Mouse (Mus musculus): ENCODE data around the gene Sorbs1. TPM values are rescaled to one million over a fixed set of nuclear protein-coding genes. Genes with fewer than 3 reads are reported as not detected.

Gene Sorbs1
- polyA plus RNA-seq, 1 experiment from 2014 or later = 39.0 TPM

DNA sequence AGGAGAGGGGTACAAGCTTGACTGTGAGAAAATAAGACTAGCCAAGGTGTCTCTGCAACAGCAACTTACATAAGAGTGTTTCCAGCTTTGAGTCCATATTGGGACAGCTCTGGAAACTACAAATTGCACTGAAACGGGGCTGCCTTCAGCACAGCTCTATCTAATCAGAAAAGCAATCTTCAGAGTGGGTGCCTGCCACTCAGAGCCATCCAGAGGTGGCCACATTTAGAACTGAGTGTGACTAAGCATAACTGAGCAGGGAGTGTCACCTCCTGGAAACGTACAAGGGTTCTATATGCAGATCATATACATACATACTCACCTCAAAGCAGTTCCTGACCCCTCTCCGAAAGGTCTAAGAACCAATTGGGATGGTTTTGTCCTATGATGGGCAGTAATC lies 71.2 kb downstream of the Sorbs1 start:
- 90% methylated on average over 3 of the region's 3 CpGs for WGBS
- Histone ChIP-seq H3K4me3 (no peak overlapping the region), H3K4me1 (peaks cover 6% of the 10 kb centered on the region; the same call in 1 of the 2 replicates), H3K27me3 (ENCODE audit: poor library complexity, severe bottlenecking) (no peaks in the 10 kb centered on the region), H3K36me3 (replicated peaks) (no peaks in the 10 kb centered on the region), H3K9me3 (no peaks in the 10 kb centered on the region), H3K27ac (no peak overlapping the region)
- DNase-seq (ENCODE audit: extremely low spot score, low spot score) = no peak

- 92% methylated on average over 4 of the region's 4 CpGs for WGBS
- H3K4me3 ChIP-seq = no peak overlapping the region
- no peaks in the 10 kb centered on the region for H3K9me3 ChIP-seq
Measured at GRCm38 (mm10) chr19:40440951-40441350, 72.6 kb downstream of the Sorbs1 start.

DNA sequence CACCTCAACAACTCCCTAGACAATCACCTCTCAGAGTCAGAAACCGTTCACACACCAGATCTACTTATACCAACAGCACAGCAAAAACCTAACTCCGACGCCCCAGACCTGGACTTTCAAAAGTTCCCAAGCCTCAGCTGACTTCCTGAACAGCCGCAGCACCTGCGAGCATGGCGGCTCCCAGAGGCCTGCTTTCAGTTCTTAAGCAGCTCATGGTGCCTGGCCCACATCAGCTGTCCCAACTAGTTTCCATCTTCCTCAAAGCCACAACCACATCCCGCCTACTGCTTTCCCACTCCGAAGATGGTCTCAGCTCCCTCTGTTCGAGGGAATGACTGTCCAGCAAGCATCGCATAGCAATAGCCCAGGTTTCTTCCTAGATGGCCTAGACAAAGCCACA lies 74.7 kb downstream of the Sorbs1 start:
- no peak overlapping the region for H3K27ac ChIP-seq
- WGBS = 95% methylated on average over 10 of the region's 10 CpGs
- peaks cover 19% of the 10 kb centered on the region for H3K4me1 ChIP-seq
- H3K27me3 ChIP-seq (ENCODE audit: poor library complexity, severe bottlenecking) = no peaks in the 10 kb centered on the region
- no peaks in the 10 kb centered on the region for H3K36me3 ChIP-seq (replicated peaks)
- no peak for DNase-seq (ENCODE audit: extremely low spot score, low spot score)
- H3K4me3 ChIP-seq = no peak overlapping the region
- H3K9me3 ChIP-seq = no peaks in the 10 kb centered on the region

More at GRCm38 (mm10) chr19:40440951-40441350, 72.6 kb downstream of the Sorbs1 start:
- DNase-seq (ENCODE audit: extremely low spot score, low spot score) = no peak
- H3K27me3 ChIP-seq (ENCODE audit: poor library complexity, severe bottlenecking) = no peaks in the 10 kb centered on the region
- H3K4me1 ChIP-seq = peaks cover 6% of the 10 kb centered on the region; the same call in 1 of the 2 replicates
- H3K27ac ChIP-seq = no peak overlapping the region
- no peaks in the 10 kb centered on the region for H3K36me3 ChIP-seq (replicated peaks)

DNA sequence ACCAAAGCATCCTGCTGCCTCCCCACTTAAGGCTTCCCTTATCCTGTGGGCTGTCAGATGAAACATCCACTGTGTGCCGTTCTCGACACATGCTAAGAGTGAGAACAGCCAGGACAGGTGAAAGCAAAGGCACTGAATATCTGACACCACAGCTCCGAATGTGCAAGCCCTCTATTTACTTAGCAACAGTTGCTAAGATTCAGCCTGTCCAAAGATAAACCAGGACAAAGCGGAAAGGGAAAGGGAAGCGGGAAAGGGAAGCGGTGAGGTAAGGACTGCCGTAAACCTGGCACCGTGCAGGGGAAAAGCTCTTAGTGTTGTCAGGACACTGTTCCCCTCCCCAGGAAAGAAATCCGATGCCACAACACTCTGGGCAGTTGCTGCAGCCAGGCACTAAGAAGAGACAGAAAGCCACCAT lies 75.9 kb downstream of the Sorbs1 start:
- Histone ChIP-seq H3K4me1 (peaks cover 28% of the 10 kb centered on the region), H3K27me3 (ENCODE audit: poor library complexity, severe bottlenecking) (no peaks in the 10 kb centered on the region), H3K9me3 (no peaks in the 10 kb centered on the region), H3K36me3 (replicated peaks) (no peaks in the 10 kb centered on the region), H3K4me3 (no peak overlapping the region), H3K27ac (peak overlapping the region; percentile 33)
- 75% methylated on average over 9 of the region's 9 CpGs for WGBS
- no peak for DNase-seq (ENCODE audit: extremely low spot score, low spot score)

- Histone ChIP-seq H3K27ac (no peak overlapping the region), H3K9me3 (no peaks in the 10 kb centered on the region), H3K4me3 (no peak overlapping the region), H3K4me1 (peaks cover 28% of the 10 kb centered on the region), H3K36me3 (replicated peaks) (no peaks in the 10 kb centered on the region), H3K27me3 (ENCODE audit: poor library complexity, severe bottlenecking) (no peaks in the 10 kb centered on the region)
- WGBS = 90% methylated on average over 12 of the region's 12 CpGs
- no peak for DNase-seq (ENCODE audit: extremely low spot score, low spot score)
Measured at GRCm38 (mm10) chr19:40436465-40437200, 76.9 kb downstream of the Sorbs1 start.

GRCm38 (mm10) chr19:40435797-40436196 lies 77.8 kb downstream of the Sorbs1 start:
- Histone ChIP-seq H3K27ac (no peak overlapping the region), H3K4me3 (no peak overlapping the region), H3K36me3 (replicated peaks) (no peaks in the 10 kb centered on the region), H3K9me3 (no peaks in the 10 kb centered on the region), H3K27me3 (ENCODE audit: poor library complexity, severe bottlenecking) (no peaks in the 10 kb centered on the region), H3K4me1 (peaks cover 33% of the 10 kb centered on the region)
- 93% methylated on average over 2 of the region's 2 CpGs for WGBS
- DNase-seq (ENCODE audit: extremely low spot score, low spot score) = no peak

DNA sequence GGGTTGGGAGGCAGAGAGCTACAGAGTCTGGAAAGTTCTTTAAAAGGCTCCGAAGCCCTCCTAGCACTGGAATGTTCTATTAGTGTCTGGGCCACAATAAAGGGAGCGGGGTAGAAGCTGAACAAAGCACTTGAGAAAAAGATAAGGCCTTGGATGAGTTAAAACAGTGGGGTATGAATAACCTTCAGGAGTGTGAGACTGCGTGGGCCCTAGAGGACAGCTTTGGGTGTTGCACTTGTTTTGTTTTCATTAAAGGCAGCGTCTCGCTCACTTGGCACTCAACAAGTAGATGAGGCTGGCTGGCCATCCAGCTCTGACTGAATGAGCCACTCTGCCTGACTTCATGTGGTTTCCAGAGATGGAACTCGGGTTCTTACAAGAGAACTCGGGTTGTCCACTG lies 78.5 kb downstream of the Sorbs1 start:
- 87% methylated on average over 7 of the region's 7 CpGs for WGBS
- Histone ChIP-seq H3K36me3 (replicated peaks) (no peaks in the 10 kb centered on the region), H3K4me3 (no peak overlapping the region), H3K4me1 (peaks cover 36% of the 10 kb centered on the region), H3K9me3 (no peaks in the 10 kb centered on the region), H3K27me3 (ENCODE audit: poor library complexity, severe bottlenecking) (no peaks in the 10 kb centered on the region), H3K27ac (peak overlapping the region; percentile 76)
- no peak for DNase-seq (ENCODE audit: extremely low spot score, low spot score)

- Histone ChIP-seq H3K27ac (peak overlapping the region; percentile 76), H3K27me3 (ENCODE audit: poor library complexity, severe bottlenecking) (no peaks in the 10 kb centered on the region), H3K4me1 (peaks cover 40% of the 10 kb centered on the region), H3K4me3 (no peak overlapping the region), H3K9me3 (no peaks in the 10 kb centered on the region), H3K36me3 (replicated peaks) (no peaks in the 10 kb centered on the region)
- 75% methylated on average over 10 of the region's 10 CpGs for WGBS
- DNase-seq (ENCODE audit: extremely low spot score, low spot score) = peak; percentile 25
Measured at GRCm38 (mm10) chr19:40434042-40434869, 79.3 kb downstream of the Sorbs1 start.

- Histone ChIP-seq H3K27ac (peak overlapping the region; percentile 58; the same call in 1 of the 2 replicates), H3K9me3 (no peaks in the 10 kb centered on the region), H3K36me3 (replicated peaks) (no peaks in the 10 kb centered on the region), H3K27me3 (ENCODE audit: poor library complexity, severe bottlenecking) (no peaks in the 10 kb centered on the region), H3K4me1 (peaks cover 45% of the 10 kb centered on the region), H3K4me3 (no peak overlapping the region)
- WGBS = 92% methylated on average over 8 of the region's 8 CpGs
- DNase-seq (ENCODE audit: extremely low spot score, low spot score) = no peak
Measured at GRCm38 (mm10) chr19:40433316-40433912, 80.2 kb downstream of the Sorbs1 start.

GRCm38 (mm10) chr19:40431969-40432368 lies 81.6 kb downstream of the Sorbs1 start:
- DNase-seq (ENCODE audit: extremely low spot score, low spot score) = no peak
- Histone ChIP-seq H3K27me3 (ENCODE audit: poor library complexity, severe bottlenecking) (no peaks in the 10 kb centered on the region), H3K9me3 (no peaks in the 10 kb centered on the region), H3K36me3 (replicated peaks) (no peaks in the 10 kb centered on the region), H3K4me3 (no peak overlapping the region), H3K27ac (no peak overlapping the region), H3K4me1 (peaks cover 39% of the 10 kb centered on the region)
- WGBS = 82% methylated on average over 4 of the region's 4 CpGs

- H3K4me1 ChIP-seq = peaks cover 43% of the 10 kb centered on the region
- H3K4me3 ChIP-seq = no peak overlapping the region
- no peaks in the 10 kb centered on the region for H3K36me3 ChIP-seq (replicated peaks)
- no peak for DNase-seq (ENCODE audit: extremely low spot score, low spot score)
- H3K9me3 ChIP-seq = no peaks in the 10 kb centered on the region
- no peak overlapping the region for H3K27ac ChIP-seq
- H3K27me3 ChIP-seq (ENCODE audit: poor library complexity, severe bottlenecking) = no peaks in the 10 kb centered on the region
- WGBS = 78% methylated on average over 3 of the region's 3 CpGs
Measured at GRCm38 (mm10) chr19:40429572-40429971, 84.0 kb downstream of the Sorbs1 start.

DNA sequence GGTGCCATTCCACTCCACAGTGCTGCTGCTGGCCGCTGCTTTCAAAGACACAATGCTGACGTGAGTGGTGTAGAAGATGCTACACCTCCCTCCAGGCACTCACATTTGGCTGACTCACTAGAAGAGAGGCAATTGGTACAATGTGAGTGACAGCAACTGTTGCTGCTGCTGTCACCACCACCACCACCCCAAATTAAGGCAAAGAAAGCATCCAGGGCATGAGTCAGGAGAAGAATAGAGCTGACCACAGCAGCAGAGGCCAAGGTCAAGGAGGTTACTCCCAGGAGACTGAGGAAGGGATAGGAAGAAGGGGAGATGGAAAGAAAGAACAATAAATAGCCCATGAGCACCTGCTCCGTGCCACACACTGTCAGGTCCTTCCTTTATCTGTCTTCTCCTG lies 84.4 kb downstream of the Sorbs1 start:
- H3K27me3 ChIP-seq (ENCODE audit: poor library complexity, severe bottlenecking) = no peaks in the 10 kb centered on the region
- H3K36me3 ChIP-seq (replicated peaks) = no peaks in the 10 kb centered on the region
- WGBS = 81% methylated on average over 3 of the region's 3 CpGs
- peaks cover 39% of the 10 kb centered on the region for H3K4me1 ChIP-seq
- no peaks in the 10 kb centered on the region for H3K9me3 ChIP-seq
- no peak for DNase-seq (ENCODE audit: extremely low spot score, low spot score)
- peak overlapping the region; percentile 49; the same call in 1 of the 2 replicates for H3K27ac ChIP-seq
- H3K4me3 ChIP-seq = no peak overlapping the region
